ENCODE assay signal across 8 mouse cellular contexts in genomic region chr8:26268751-26269415, GRCm38 (mm10).
A peak's percentile ranks its signal among the peaks of the same experiment; 100 is the strongest.
DNase-seq lines count a peak whose midpoint lies in the region; ATAC-seq lines count a peak whose summit lies in the region.
"Had no signal": no experiment of that assay in that cellular context is flagged by ENCODE, and none has a peak within 500 bp of the region (broad histone marks: within the 10 kb centered on the region; RNA-seq: fewer than 3 reads in every experiment).

No protein-coding gene starts in this region.

- DNase-seq in neural tube, embryonic 10.5 days (ENCODE audit: extremely low spot score, low spot score): peak; percentile 17
- peak; percentile 31 for DNase-seq in heart, adult 8-10 months (ENCODE audit: low spot score)
- peak; percentile 53 for DNase-seq in skeletal muscle tissue, adult 2 months (ENCODE audit: low read depth, low spot score)
- no peak for DNase-seq in natural killer cell, adult 2 months (ENCODE audit: low spot score in 2 of 2)

- H3K9ac ChIP-seq in neural tube, embryonic 15.5 days (replicated peaks): no peak overlapping the region
- H3K9ac ChIP-seq in kidney, embryonic 16.5 days (replicated peaks; ENCODE audit: low read length): no peak overlapping the region
- H3K9ac ChIP-seq: stomach, embryonic 15.5 days had no signal

- peaks cover 26% of the 10 kb centered on the region for H3K27me3 ChIP-seq in neural tube, embryonic 15.5 days (replicated peaks)
- H3K27me3 ChIP-seq in kidney, embryonic 16.5 days (ENCODE audit: insufficient read depth, low read length): no peaks in the 10 kb centered on the region

- H3K4me1 ChIP-seq in neural tube, embryonic 15.5 days: peaks cover 46% of the 10 kb centered on the region
- H3K4me1 ChIP-seq in kidney, embryonic 16.5 days (ENCODE audit: insufficient read depth, low read length): peaks cover 35% of the 10 kb centered on the region
- H3K4me1 ChIP-seq: stomach, embryonic 15.5 days had no signal

- no peak overlapping the region for H3K4me3 ChIP-seq in neural tube, embryonic 15.5 days (replicated peaks)
- no peak overlapping the region for H3K4me3 ChIP-seq in kidney, embryonic 16.5 days (ENCODE audit: low read length)
- H3K4me3 ChIP-seq: stomach, embryonic 15.5 days had no signal

- ATAC-seq in neural tube, embryonic 15.5 days (ENCODE audit: low FRiP score): no peak
- no peak for ATAC-seq in kidney, embryonic 16.5 days (ENCODE audit: low FRiP score, low TSS enrichment)
- ATAC-seq in erythroblast, adult 5-6 weeks (replicated peaks; ENCODE audit: low FRiP score, poor library complexity, severe bottlenecking): no peak

- WGBS in neural tube, embryonic 15.5 days: 25% methylated on average over 17 of the region's 17 CpGs
- 13% methylated on average over 17 of the region's 17 CpGs for WGBS in kidney, embryonic 16.5 days

- H3K27ac ChIP-seq in neural tube, embryonic 15.5 days (replicated peaks): no peak overlapping the region
- H3K27ac ChIP-seq in kidney, embryonic 16.5 days (ENCODE audit: low read length): no peak overlapping the region
- H3K27ac ChIP-seq: stomach, embryonic 15.5 days had no signal

- no peaks in the 10 kb centered on the region for H3K9me3 ChIP-seq in neural tube, embryonic 15.5 days (replicated peaks)
- no peaks in the 10 kb centered on the region; the same call in 1 of the 2 replicates for H3K9me3 ChIP-seq in kidney, embryonic 16.5 days (ENCODE audit: low read length)
- H3K9me3 ChIP-seq: stomach, embryonic 15.5 days had no signal

- no peak overlapping the region for H3K4me2 ChIP-seq in neural tube, embryonic 15.5 days
- H3K4me2 ChIP-seq in kidney, embryonic 16.5 days (replicated peaks; ENCODE audit: low read depth, low read length): peak overlapping the region; percentile 25; the same call in 1 of the 2 replicates
- H3K4me2 ChIP-seq: stomach, embryonic 15.5 days had no signal

- no peaks in the 10 kb centered on the region for H3K36me3 ChIP-seq in neural tube, embryonic 15.5 days
- no peaks in the 10 kb centered on the region for H3K36me3 ChIP-seq in kidney, embryonic 16.5 days (ENCODE audit: insufficient read depth, low read length)
- H3K36me3 ChIP-seq: stomach, embryonic 15.5 days had no signal

Comparison
In these comparisons a context has a peak if more than half of its experiments do, and no peak if none do; other contexts are left out.
1. DNase-seq: peak in neural tube, embryonic 10.5 days (single experiment), heart, adult 8-10 months (single experiment) and skeletal muscle tissue, adult 2 months (single experiment); none in natural killer cell, adult 2 months (0 of 2).